Mouse (Mus musculus) midbrain, embryonic 16.5 days (tissue): ENCODE measurements at regions not wholly inside any gene's neighbourhood (a gene's known extent, or its start where the extent isn't known, plus 50 kb on each side); places are given as distances from the start of the nearest gene placed in this dataset.

Experiments used
- ATAC-seq: fragments of 200-750 bp; cut with Nextera tagmentation; 2 replicates; pipeline ENCODE4 v1.8.0; 2017; ENCODE audit warnings: moderate TSS enrichment
- H3K27ac ChIP-seq: fragments of 300-500 bp; sonication (generic); 2 replicates; pipeline ENCODE4 v1.5.1; 2014; ENCODE audit warnings: mild to moderate bottlenecking, low read length, mixed read lengths
- H3K27me3 ChIP-seq: fragments of 300-500 bp; sonication (generic); 2 replicates; pipeline ENCODE4 v1.6.1; 2014; ENCODE audit warnings: low read depth, low read length, mixed read lengths; ENCODE audit not compliant: control insufficient read depth, insufficient read depth
- H3K36me3 ChIP-seq: fragments of 300-500 bp; sonication (generic); 2 replicates; pipeline ENCODE4 v1.6.1; 2014; ENCODE audit warnings: mild to moderate bottlenecking, low read length, moderate library complexity, mixed read lengths; ENCODE audit not compliant: control insufficient read depth, insufficient read depth
- H3K4me1 ChIP-seq: fragments of 300-500 bp; sonication (generic); 2 replicates; pipeline ENCODE4 v1.6.1; 2014; ENCODE audit warnings: mild to moderate bottlenecking, low read length, mixed read lengths; ENCODE audit not compliant: control insufficient read depth, insufficient read depth
- H3K4me2 ChIP-seq: fragments of 300-500 bp; sonication (generic); 2 replicates; pipeline ENCODE4 v1.6.1; 2014; ENCODE audit warnings: mild to moderate bottlenecking, low read length, mixed read lengths
- H3K4me3 ChIP-seq: fragments of 300-500 bp; sonication (generic); 2 replicates; pipeline ENCODE4 v1.5.1; 2014; ENCODE audit warnings: low read depth, mild to moderate bottlenecking, low read length, moderate library complexity, mixed read lengths
- H3K9ac ChIP-seq: fragments of 300-500 bp; sonication (generic); 2 replicates; pipeline ENCODE4 v1.6.1; 2014; ENCODE audit warnings: low read depth, low read length, mixed read lengths
- H3K9me3 ChIP-seq: fragments of 300-500 bp; sonication (generic); replicated peaks from 2 replicates; pipeline ENCODE4 v1.6.1; 2014; ENCODE audit warnings: mild to moderate bottlenecking, low read length, mixed read lengths; ENCODE audit not compliant: control insufficient read depth, poor library complexity, severe bottlenecking
- WGBS: fragments of 180-500 bp; shearing (Covaris S2); extraction: QIAGEN DNeasy Blood & Tissue Kit; methylation state at CpG from one replicate; pipeline ENCODE4 v1.1.7; 2014; 5-methylcytosine and 5-hydroxymethylcytosine counted together

- no peak for ATAC-seq
- H3K27ac ChIP-seq = no peak overlapping the region
Measured at GRCm38 (mm10) chr9:115733104-115733503, 176.2 kb upstream of the Gadl1 start.

GRCm38 (mm10) chr9:115739984-115740383 lies 169.3 kb upstream of the Gadl1 start:
- Histone ChIP-seq H3K9ac (no peak overlapping the region), H3K4me1 (no peaks in the 10 kb centered on the region), H3K4me2 (no peak overlapping the region), H3K4me3 (no peak overlapping the region), H3K9me3 (no peaks in the 10 kb centered on the region), H3K27ac (no peak overlapping the region), H3K36me3 (no peaks in the 10 kb centered on the region), H3K27me3 (no peaks in the 10 kb centered on the region)
- ATAC-seq = no peak
- WGBS = 82% methylated on average over 5 of the region's 5 CpGs

More at GRCm38 (mm10) chr9:115733104-115733503, 176.2 kb upstream of the Gadl1 start:
- H3K4me1 ChIP-seq = no peaks in the 10 kb centered on the region
- no peak overlapping the region for H3K9ac ChIP-seq
- H3K4me3 ChIP-seq = no peak overlapping the region
- WGBS = 97% methylated on average over 4 of the region's 4 CpGs
- no peak overlapping the region for H3K4me2 ChIP-seq
- H3K9me3 ChIP-seq = no peaks in the 10 kb centered on the region
- H3K27me3 ChIP-seq = no peaks in the 10 kb centered on the region
- H3K36me3 ChIP-seq = no peaks in the 10 kb centered on the region

GRCm38 (mm10) chr9:115746436-115746835 lies 162.8 kb upstream of the Gadl1 start:
- no peaks in the 10 kb centered on the region for H3K36me3 ChIP-seq
- 73% methylated on average over 9 of the region's 9 CpGs for WGBS
- H3K9me3 ChIP-seq = peaks cover 2% of the 10 kb centered on the region; the same call in 1 of the 2 replicates

GRCm38 (mm10) chr9:115760496-115760895 lies 148.8 kb upstream of the Gadl1 start:
- Histone ChIP-seq H3K9me3 (no peaks in the 10 kb centered on the region), H3K4me2 (no peak overlapping the region), H3K4me3 (no peak overlapping the region), H3K4me1 (peaks cover 6% of the 10 kb centered on the region; the same call in 1 of the 2 replicates), H3K36me3 (no peaks in the 10 kb centered on the region), H3K27me3 (no peaks in the 10 kb centered on the region), H3K9ac (no peak overlapping the region), H3K27ac (no peak overlapping the region)
- ATAC-seq = no peak
- 53% methylated on average over 2 of the region's 2 CpGs for WGBS

More at GRCm38 (mm10) chr9:115746436-115746835, 162.8 kb upstream of the Gadl1 start:
- no peak for ATAC-seq
- Histone ChIP-seq H3K27ac (no peak overlapping the region), H3K4me1 (no peaks in the 10 kb centered on the region), H3K4me3 (no peak overlapping the region), H3K4me2 (no peak overlapping the region), H3K9ac (no peak overlapping the region), H3K27me3 (no peaks in the 10 kb centered on the region)

GRCm38 (mm10) chr9:115764136-115764535 lies 145.1 kb upstream of the Gadl1 start:
- H3K4me2 ChIP-seq = no peak overlapping the region
- no peaks in the 10 kb centered on the region for H3K27me3 ChIP-seq
- WGBS = 25% methylated on average over 5 of the region's 5 CpGs
- H3K9ac ChIP-seq = no peak overlapping the region
- H3K27ac ChIP-seq = no peak overlapping the region
- H3K4me3 ChIP-seq = no peak overlapping the region
- no peak for ATAC-seq
- H3K9me3 ChIP-seq = no peaks in the 10 kb centered on the region
- no peaks in the 10 kb centered on the region for H3K36me3 ChIP-seq
- peaks cover 6% of the 10 kb centered on the region; the same call in 1 of the 2 replicates for H3K4me1 ChIP-seq

- Histone ChIP-seq H3K36me3 (no peaks in the 10 kb centered on the region), H3K4me3 (no peak overlapping the region), H3K9me3 (no peaks in the 10 kb centered on the region), H3K4me1 (peaks cover 6% of the 10 kb centered on the region; the same call in 1 of the 2 replicates), H3K9ac (no peak overlapping the region), H3K4me2 (no peak overlapping the region), H3K27me3 (no peaks in the 10 kb centered on the region), H3K27ac (no peak overlapping the region)
- ATAC-seq = no peak
- WGBS = 83% methylated on average over 6 of the region's 6 CpGs
Measured at GRCm38 (mm10) chr9:115766471-115766870, 142.8 kb upstream of the Gadl1 start.

- Histone ChIP-seq H3K27ac (no peak overlapping the region; the same call in 1 of the 2 replicates), H3K9me3 (no peaks in the 10 kb centered on the region), H3K4me1 (peaks cover 2% of the 10 kb centered on the region), H3K4me2 (no peak overlapping the region), H3K9ac (no peak overlapping the region), H3K36me3 (no peaks in the 10 kb centered on the region), H3K4me3 (no peak overlapping the region), H3K27me3 (no peaks in the 10 kb centered on the region)
- ATAC-seq = no peak
- 62% methylated on average over 8 of the region's 8 CpGs for WGBS
Measured at GRCm38 (mm10) chr9:115775112-115775511, 134.1 kb upstream of the Gadl1 start.

- Histone ChIP-seq H3K27ac (0 out of 2 replicates have a peak overlapping the region, but pooled peaks have one; percentile 5), H3K4me1 (no peaks in the 10 kb centered on the region; the same call in 1 of the 2 replicates), H3K9ac (no peak overlapping the region), H3K4me3 (no peak overlapping the region), H3K27me3 (no peaks in the 10 kb centered on the region), H3K36me3 (no peaks in the 10 kb centered on the region), H3K9me3 (no peaks in the 10 kb centered on the region), H3K4me2 (no peak overlapping the region)
- WGBS = 62% methylated on average over 7 of the region's 7 CpGs
- peak; percentile 54; the same call in 1 of the 2 replicates for ATAC-seq
Measured at GRCm38 (mm10) chr9:115775858-115776257, 133.4 kb upstream of the Gadl1 start.

GRCm38 (mm10) chr9:115777097-115777864 lies 132.0 kb upstream of the Gadl1 start:
- Histone ChIP-seq H3K9ac (no peak overlapping the region), H3K4me2 (no peak overlapping the region), H3K27ac (no peak overlapping the region), H3K9me3 (peaks cover 4% of the 10 kb centered on the region; the same call in 1 of the 2 replicates), H3K27me3 (no peaks in the 10 kb centered on the region), H3K36me3 (no peaks in the 10 kb centered on the region), H3K4me1 (no peaks in the 10 kb centered on the region; the same call in 1 of the 2 replicates), H3K4me3 (no peak overlapping the region)
- ATAC-seq = no peak
- 89% methylated on average over 9 of the region's 9 CpGs for WGBS
